Mouse (Mus musculus): Measurements from ENCODE around the gene Cdhr5. TPM values are rescaled to one million over a fixed set of nuclear protein-coding genes. Genes with fewer than 3 reads are reported as not detected.

The Cdhr5 gene
- not detected for total RNA-seq (2022)

- no peak for DNase-seq (ENCODE audit: low spot score in 2 of 2)
These were observed at the start of gene Cdhr5 for GRCm38 (mm10) chr7:141276546-141276945. Gene Cdhr5 (minus strand): TSS chr7:141276786.

GRCm38 (mm10) chr7:141324686-141325085 lies 48.1 kb upstream of the Cdhr5 start:
- DNase-seq (ENCODE audit: low spot score in 2 of 2) = no peak

GRCm38 (mm10) chr7:141319446-141319845 lies 42.9 kb upstream of the Cdhr5 start:
- no peak for DNase-seq (ENCODE audit: low spot score in 2 of 2)

GRCm38 (mm10) chr7:141317619-141318132 lies 41.1 kb upstream of the Cdhr5 start:
- DNase-seq (ENCODE audit: low spot score in 2 of 2) = no peak

GRCm38 (mm10) chr7:141315974-141316373 lies 39.4 kb upstream of the Cdhr5 start:
- DNase-seq (ENCODE audit: low spot score in 2 of 2) = peak; percentile 33 to 51

- DNase-seq (ENCODE audit: low spot score in 2 of 2) = no peak
These were observed 38.5 kb upstream of the Cdhr5 start for GRCm38 (mm10) chr7:141315076-141315475.

- DNase-seq (ENCODE audit: low spot score in 2 of 2) = no peak
These were observed 37.8 kb upstream of the Cdhr5 start for GRCm38 (mm10) chr7:141314416-141314815.

GRCm38 (mm10) chr7:141304537-141304936 lies 28.0 kb upstream of the Cdhr5 start:
- DNase-seq (ENCODE audit: low spot score in 2 of 2) = no peak

GRCm38 (mm10) chr7:141302702-141303268 lies 26.2 kb upstream of the Cdhr5 start:
- no peak for DNase-seq (ENCODE audit: low spot score in 2 of 2)

GRCm38 (mm10) chr7:141301386-141301785 lies 24.8 kb upstream of the Cdhr5 start:
- no peak for DNase-seq (ENCODE audit: low spot score in 2 of 2)

- no peak for DNase-seq (ENCODE audit: low spot score in 2 of 2)
These were observed 22.6 kb upstream of the Cdhr5 start for GRCm38 (mm10) chr7:141299175-141299574.

- no peak for DNase-seq (ENCODE audit: low spot score in 2 of 2)
These were observed 21.5 kb upstream of the Cdhr5 start for GRCm38 (mm10) chr7:141297926-141298650.

GRCm38 (mm10) chr7:141294479-141294878 lies 17.9 kb upstream of the Cdhr5 start:
- DNase-seq (ENCODE audit: low spot score in 2 of 2) = no peak

- DNase-seq (ENCODE audit: low spot score in 2 of 2) = no peak
These were observed 17.4 kb upstream of the Cdhr5 start for GRCm38 (mm10) chr7:141293852-141294471.

GRCm38 (mm10) chr7:141292583-141293388 lies 16.2 kb upstream of the Cdhr5 start:
- DNase-seq (ENCODE audit: low spot score in 2 of 2) = no peak

- DNase-seq (ENCODE audit: low spot score in 2 of 2) = peak in 1 of 2 experiments; percentile 33
These were observed 15.5 kb upstream of the Cdhr5 start, which contains the start of gene Drd4 for GRCm38 (mm10) chr7:141291921-141292582. Gene Drd4 (plus strand): TSS chr7:141292006.

GRCm38 (mm10) chr7:141288042-141288441 lies 11.5 kb upstream of the Cdhr5 start:
- DNase-seq (ENCODE audit: low spot score in 2 of 2) = no peak

- DNase-seq (ENCODE audit: low spot score in 2 of 2) = no peak
These were observed 6.2 kb upstream of the Cdhr5 start for GRCm38 (mm10) chr7:141282756-141283155.

GRCm38 (mm10) chr7:141281442-141281841 lies 4.9 kb upstream of the Cdhr5 start:
- DNase-seq (ENCODE audit: low spot score in 2 of 2) = no peak

GRCm38 (mm10) chr7:141278766-141279590 lies 2.4 kb upstream of the Cdhr5 start, which contains the start of gene Sct:
Gene Sct (minus strand): TSS chr7:141279133.
- DNase-seq (ENCODE audit: low spot score in 2 of 2) = no peak
